Mouse (Mus musculus): ENCODE measurements around the gene Acoxl.

DNA sequence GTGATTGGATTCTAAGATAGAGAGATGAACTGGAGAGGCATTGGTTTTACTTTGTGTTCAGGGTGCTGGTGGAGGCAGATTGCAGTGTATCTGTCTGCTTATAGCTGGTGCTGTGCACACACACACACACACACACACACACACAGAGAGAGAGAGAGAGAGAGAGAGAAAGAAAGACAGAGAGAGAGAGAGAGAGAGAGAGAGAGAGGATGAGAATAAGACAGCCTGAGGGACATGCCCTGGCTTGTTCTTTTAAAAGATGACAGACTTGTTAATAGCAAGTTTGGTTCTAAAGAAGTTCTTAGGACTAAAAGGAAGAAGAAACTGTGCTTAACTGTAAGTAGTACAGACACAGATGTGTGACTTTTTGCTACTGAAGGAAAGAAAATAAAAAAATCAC is 295.2 kb downstream of the Acoxl start:
- TF ChIP-seq POLR2A (IDR thresholded peaks at IDR 0.05; ENCODE audit: insufficient read depth, low read depth, low read length) (no peak), CTCF (IDR thresholded peaks at IDR 0.05; ENCODE audit: insufficient read depth, low read depth, low read length) (no peak)

Measured in olfactory bulb, adult 2 months (tissue).